Mouse (Mus musculus) cerebellum, adult 2 months (tissue): Measurements from ENCODE around the gene Cradd.

Experiments
- CTCF ChIP-seq: fragments of 200-500 bp; IDR thresholded peaks from 2 replicates; pipeline ENCODE4 v1.5.1; 2011; ENCODE audit warnings: low read depth, mild to moderate bottlenecking, control low read depth, low read length, moderate library complexity, borderline replicate concordance; ENCODE audit not compliant: insufficient read depth
- POLR2A ChIP-seq: fragments of 200-500 bp; IDR thresholded peaks from 2 replicates; pipeline ENCODE4 v1.6.1; 2011; ENCODE audit warnings: low read length, control low read depth, borderline replicate concordance; ENCODE audit not compliant: insufficient read depth

GRCm38 (mm10) chr10:95195719-95196118 lies 128.2 kb downstream of the Cradd start:
- TF ChIP-seq POLR2A: no peak
- no peak for TF ChIP-seq CTCF
